Mouse (Mus musculus) retina, embryonic 14.5 days (tissue): ENCODE results near the gene Etl4.

Experiments
- DNase-seq: peaks from one replicate; pipeline ENCODE4 v3.0.0-alpha.2; 2015; ENCODE audit warnings: low spot score

The Etl4 gene

DNA sequence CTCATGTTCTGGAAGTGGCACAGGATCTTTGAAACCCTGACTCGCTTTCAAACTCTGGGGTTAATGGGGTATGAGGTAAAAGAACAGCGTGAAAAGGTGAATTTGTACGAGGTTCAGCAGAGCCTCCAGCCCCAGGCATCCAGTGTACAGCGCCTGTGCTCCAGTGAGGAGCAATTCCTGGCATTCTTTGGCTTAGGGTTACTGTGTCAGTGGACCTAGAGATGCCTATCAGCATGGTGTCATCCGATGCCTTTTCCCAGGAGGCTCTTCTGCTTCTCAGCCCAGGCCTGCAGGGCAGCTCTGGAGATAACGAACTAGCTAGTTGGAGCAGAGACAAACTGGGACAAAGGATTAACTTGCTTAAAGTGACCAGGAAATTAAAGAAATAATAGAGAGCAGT, 653.5 kb downstream of the Etl4 start:
- peak; percentile 25 for DNase-seq

DNA sequence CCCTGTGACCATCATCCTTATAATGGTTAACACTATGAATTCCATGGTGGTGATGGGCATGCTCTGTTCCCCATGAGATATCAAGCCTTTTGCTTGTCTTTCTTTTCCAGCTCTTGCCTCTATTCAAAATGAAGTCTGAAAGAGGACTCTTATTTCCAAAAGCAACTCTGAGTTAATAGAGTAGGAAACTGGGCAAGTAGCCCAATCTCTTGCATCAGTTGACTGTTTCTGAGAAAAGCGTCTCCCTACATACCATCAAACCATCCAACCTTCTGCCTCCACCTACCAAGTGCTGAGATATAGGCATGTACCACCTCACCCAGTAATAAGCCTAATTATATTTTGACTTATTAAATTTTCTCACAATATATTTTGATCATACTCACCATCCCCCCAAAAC, 658.9 kb downstream of the Etl4 start:
- no peak for DNase-seq

DNA sequence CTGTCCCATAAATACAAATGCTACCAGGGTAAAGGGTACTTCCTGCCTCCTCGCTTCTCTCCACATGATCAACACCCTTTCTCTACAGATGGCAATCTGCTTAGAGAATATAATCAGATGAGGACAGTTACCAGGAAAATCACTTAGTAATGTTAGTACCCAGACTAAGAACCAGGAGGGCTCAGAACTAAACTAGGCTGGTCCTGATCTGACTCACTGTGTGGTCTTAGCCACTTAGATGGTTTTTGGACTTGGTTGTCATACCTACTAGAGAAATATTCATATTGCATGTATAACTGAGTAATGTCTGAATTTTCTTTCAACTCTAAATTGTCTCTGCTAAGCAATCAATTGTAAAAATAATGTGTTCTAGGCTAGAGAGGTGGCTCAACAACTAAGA, 662.4 kb downstream of the Etl4 start:
- no peak for DNase-seq

DNA sequence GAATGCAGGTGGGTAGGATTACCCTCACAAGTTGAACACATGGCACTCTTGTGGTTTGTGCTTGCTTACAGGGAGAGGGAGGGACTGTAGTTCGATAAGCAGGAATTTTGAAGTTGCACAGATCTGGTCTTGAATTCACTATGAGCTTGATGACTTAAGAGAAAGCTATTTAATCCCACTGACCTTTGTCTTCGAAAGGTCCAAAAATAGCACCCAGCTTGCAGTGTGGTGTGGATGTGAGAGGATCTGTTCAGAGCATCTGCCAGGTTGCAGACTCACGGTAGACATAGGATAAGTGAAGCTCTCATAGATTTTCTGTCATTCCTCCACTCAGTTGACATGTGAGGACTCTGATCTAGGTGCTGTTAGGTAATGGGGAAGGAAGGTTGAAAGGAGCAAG, 670.8 kb downstream of the Etl4 start:
- DNase-seq = no peak

DNA sequence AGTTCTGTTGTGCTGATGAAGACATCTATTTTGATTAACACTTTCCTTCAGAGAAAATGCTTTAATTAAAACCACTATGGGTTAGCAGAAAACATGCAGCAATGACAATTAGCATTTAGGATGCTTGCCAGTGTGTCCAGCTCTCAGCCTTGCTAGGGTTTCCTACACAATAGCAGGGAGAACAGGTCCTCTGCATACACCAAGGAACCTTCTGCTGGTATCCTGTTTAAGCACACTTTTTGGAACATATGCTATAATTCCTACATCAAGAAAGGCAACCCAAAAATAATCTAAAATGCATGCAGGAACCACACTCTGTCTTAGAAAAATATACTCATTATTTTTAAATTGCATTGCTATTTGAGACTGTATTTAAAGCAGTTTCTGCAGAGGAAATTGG, 673.5 kb downstream of the Etl4 start:
- DNase-seq = no peak

DNA sequence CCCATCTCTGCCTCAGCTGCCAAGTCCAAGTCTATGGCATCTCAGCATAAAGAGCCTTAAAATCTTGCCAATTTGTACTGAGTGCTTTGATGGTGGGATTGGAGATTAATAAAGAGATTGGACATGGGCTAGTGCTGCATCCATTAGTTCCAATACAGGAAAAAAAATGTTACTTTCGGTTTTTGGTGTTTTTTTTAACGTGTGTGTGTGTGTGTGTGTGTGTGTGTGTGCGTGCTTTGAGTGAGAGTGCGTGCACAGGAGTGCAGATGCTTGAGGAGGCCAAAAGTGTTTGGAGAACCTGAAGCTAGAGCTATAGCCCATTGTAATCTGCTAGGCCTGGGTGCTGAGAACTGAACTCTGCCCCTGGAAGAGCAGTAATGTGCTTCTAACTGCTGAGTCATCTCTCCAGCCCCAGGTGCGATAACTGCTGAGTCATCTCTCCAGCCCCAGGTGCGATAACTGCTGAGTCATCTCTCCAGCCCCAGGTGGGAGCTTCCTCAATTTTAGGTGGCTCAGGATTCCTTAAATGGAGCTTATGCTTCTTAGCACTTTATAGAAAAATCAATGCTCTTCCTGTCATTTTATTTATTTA, 674.1 kb downstream of the Etl4 start:
- DNase-seq = no peak

DNA sequence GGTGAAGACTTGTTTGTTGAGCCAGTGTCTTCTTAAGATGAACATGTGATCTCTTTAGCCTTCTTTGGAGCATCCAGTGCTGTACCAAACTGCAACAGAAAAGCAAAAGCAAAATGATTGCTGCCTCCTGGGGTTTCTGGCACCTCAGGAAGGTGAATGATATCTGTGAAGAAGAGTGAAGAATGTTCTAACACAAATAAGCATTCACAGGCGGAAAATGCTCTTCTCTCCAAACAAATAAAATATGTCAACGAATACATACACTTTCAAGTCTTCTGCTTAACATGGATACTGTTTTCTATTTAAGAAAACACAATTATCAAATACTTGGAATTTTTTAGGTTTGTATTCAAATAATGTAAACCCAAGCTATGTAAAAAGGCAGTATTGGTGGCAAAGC, 678.3 kb downstream of the Etl4 start:
- DNase-seq = no peak

DNA sequence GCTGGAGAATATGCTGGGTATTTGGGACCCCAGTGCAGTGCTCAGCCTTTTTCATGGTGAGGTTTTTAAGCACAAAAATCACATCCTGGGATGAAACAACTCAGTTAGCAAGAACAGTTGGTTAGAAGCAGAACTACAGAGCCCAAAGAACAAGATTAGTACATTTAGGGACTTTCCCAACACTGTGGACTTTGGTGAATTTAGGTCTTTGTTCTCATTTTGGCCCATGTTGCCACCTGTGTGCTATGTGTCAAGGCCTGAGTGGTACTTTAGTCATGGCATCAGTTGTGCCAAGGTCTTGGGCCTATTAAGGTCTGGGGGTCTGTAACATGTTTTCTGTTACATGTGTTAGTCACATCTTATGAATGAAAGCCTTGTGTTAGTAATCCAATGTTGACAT, 679.1 kb downstream of the Etl4 start:
- no peak for DNase-seq

DNA sequence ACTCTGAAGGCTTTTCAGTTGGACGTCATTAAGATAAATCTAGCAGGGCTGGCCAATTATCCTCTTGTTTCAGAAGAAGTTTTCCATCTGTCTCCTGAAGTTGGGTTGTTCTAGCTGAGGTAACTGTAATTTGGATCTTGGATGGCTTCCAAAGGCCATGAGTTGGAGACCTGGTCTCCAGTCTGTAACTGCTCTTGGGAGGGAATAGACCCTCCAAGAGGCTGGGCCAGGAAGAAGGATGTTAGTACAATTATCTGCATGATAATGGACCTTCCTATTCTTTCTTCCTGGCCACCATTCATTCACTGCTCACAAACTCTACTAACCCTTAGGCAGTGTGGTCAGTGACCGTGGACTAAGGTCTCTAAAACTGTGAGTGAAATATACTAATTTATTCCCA, 684.5 kb downstream of the Etl4 start:
- no peak for DNase-seq

DNA sequence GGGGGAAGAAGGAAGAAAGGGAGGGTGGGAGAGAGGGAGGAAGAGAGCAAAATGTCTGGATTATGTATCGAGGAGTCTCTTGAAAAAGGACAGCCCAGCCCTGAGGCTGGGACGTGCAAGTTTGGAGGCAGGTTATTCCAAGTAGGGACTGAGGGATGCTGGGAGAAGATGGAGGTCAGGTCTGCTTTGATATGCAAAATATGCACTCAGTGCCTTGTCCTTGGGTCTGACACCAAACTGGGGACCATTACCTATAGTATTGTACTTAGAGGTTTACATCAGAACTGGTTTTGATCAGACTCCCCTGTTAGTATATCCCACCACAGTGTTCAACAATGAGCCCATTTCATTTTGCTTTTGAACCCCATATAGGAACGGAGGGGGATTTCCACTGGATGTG, 685.4 kb downstream of the Etl4 start:
- no peak for DNase-seq

DNA sequence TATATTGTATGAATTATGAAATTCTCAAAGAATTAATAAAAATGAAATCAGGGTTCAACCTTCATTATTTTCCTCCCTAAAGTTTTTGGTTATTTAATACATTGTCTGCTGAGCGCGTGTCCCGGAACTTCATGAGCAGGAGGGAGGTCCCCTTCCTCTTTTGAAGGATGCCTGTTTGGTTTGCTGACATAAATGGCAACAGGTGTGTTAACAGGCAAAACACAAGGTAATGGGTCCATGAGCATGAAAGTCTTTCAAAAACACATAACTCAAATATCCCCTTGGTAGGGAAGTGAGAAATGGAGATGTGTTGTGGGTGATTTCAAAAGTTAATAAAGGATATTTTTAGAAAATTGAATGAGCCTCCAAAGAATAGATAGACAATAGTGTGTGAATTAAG, 687.0 kb downstream of the Etl4 start:
- no peak for DNase-seq

DNA sequence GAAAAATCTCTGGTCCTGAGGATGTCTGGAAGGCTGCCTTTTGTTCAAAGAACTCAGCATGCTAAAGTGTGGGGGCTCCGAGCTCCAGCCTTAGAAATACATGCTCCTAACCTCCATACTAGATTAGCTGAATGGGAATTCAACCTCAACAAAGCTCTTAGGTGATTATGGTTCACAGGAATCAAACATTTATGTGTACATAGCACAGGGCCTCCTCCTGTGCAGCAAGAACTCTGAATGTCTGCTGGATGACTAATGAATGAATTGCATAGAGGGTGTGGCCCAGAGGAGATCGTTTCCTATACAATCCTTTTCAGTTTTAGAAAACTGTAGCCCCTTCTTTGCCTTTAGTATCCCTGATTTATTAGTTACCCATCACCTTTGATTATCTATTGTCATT, 687.6 kb downstream of the Etl4 start:
- DNase-seq = peak; percentile 7

DNA sequence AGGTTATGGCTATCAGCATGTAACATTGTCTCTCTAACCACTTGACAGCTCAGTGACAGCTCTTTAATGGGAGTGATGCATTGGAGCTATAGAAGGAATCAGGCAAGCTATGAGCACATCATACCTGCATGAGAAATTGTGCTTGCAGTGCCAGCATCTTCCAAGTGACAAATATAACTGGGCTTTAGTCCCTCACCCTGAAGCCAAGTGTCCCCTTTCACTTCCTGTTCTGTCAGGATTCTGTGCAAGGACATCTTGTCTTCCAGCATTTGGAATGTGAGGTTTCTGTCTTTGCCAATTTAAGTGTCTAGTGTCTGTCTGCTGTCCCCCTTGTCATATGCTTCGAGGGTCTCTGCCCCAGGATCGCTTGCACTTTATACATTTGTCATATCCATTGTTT, 693.1 kb downstream of the Etl4 start:
- DNase-seq = no peak

DNA sequence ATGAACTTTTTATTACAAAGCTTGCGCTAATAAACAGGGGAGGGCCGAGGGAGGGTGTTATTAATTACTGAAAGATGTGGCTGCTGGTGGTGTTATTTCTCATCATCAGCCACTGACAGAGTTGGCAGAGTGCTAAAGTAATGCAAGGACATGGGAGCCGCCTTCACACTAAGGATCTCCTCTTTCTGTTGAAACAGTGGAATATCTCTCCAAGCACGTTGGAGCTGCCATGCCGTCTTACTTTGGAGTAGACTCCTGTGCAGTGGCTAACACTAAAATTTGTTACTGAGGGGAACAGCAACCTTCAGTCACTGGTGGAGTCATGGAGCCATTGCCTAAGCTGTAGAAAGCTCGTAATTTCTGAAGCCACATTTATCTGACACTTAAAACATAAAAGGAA, 694.0 kb downstream of the Etl4 start:
- DNase-seq = no peak

DNA sequence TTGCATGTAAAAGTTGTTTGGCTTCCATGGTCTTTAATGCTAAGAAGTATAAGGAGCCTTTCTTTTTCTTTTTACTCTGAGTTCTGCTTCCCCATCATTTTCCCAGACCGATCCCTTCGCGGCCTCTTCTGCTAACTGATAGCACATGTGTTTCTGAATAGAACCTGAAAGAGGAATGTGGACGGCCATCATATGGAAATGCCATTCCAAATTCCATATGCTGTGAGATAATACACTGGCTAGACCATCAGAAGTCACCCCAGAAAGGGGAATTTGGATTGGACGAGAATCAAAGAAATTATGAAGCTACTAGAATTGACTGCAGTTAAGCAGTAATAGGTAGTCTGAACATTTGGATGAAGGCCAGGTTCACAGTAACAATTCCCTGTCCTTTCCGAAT, 694.4 kb downstream of the Etl4 start:
- DNase-seq = no peak

DNA sequence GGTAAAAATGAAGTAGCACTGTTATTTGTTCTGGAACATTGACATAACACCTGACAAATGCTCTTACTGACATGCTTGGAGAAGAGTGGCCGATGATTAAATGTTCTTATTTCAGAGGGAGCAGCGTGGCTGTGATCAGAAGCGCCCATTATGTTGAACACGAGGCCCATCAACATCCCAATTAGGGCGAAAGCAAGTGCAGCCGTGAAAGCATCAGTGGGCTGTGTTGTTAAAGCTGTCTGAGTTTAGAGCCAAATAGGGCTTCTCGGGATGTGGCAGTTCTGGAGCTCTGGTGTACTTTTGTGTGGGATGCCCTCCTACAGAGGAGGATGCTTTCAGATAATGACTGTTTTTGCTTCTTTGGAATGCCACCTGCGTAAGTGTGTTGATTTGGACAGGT, 699.6 kb downstream of the Etl4 start:
- peak; percentile 14 for DNase-seq

DNA sequence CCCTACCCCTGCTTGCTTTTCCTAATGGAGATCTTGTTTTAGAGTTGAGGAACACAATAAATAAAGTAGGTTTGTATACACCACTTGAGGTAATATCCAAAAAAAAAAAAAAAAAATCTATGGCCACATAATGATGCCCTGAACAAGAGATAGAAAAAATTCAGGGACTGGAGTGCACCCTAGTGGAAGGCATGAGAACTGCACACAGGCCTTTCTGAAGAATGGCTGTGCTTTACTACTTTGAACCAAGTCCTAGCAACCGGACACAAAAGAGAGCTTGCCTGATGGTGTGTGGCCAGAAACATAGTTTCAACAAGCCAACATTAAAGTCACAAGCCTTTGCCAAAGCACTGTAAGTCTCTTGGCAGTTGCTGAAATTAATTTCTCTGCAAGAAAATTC, 706.4 kb downstream of the Etl4 start:
- peak; percentile 62 for DNase-seq

DNA sequence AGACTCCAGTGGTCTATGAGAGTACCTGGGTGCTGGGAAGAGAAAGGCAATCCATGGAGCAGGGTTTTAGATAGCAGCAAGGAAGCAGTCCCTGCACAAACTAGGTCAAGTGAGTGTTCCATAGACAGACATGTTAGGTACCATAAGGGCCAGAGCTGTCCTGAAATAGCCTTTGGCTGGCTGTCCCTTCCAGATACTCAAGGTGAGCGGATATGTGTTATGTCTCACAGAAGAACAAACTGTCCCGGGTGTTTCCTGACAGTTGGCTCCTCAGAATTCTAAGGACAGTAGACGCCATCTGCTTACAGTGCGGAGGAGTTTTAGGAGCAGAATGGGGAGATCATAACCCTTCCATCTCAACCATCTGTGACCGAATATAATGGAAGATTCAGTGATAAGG, 708.8 kb downstream of the Etl4 start:
- DNase-seq = no peak

DNA sequence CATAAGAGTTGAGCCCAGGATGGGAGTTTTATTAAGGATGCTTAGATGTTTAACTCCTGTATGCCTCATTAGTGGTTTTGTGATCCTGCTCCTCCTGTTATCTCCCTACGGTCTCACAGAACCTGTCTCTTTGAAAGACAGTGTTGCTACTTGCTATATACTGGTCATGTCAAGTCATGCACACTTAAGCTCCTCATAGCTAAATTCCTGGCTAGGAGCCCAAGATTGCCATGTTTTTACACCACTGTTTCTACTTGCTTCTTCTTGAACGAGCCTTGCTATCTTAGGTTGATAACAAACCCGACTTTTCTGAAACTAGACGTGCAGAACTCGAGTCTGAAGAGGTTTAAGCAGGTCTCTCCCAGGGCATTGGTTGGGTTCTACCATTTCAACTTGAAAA, 710.3 kb downstream of the Etl4 start:
- no peak for DNase-seq

DNA sequence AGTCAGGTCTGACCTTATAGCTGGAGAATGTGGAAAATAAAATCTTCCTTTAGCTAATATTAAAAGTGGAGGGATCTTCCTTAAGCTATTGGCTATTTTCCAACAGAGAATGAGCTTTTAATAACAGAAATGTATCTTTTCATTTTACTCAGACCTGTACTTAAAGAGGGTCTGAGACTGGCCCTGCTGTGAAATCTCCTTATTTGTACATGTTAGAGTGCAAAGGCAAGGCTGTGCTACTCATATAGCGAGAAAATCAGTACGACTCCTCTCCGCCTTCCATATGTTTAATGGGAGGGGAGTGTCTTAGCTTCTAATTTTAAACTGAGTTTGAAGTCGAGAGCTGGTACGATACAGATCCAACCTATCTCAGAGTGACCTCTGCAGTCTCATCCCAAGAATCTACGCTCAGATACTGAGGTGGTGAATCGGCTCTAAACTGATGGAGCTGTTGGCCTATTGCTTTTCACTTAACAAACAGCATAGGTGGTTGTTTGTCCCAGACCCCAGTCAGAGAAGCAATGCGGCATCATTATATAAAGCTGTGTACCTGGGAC, 719.7 kb downstream of the Etl4 start:
- no peak for DNase-seq

DNA sequence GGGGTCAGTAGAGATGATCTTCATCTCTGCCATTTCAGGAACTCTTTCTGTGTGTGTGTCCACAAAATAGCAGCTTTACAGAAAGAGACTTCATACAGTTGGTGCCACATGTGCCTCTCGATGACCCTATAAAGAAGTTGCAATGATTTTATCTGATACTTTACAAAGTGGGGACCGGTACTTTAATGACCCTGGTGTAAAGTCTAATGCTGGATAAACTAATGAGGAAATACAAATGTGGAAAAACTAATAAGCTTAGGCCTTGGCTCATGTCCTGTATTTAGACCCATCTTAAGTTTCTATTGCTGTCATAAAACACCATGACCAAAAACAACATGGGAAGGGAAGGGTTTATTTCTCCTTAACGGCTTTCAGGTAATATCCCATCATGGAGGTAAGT, 729.0 kb downstream of the Etl4 start:
- no peak for DNase-seq

DNA sequence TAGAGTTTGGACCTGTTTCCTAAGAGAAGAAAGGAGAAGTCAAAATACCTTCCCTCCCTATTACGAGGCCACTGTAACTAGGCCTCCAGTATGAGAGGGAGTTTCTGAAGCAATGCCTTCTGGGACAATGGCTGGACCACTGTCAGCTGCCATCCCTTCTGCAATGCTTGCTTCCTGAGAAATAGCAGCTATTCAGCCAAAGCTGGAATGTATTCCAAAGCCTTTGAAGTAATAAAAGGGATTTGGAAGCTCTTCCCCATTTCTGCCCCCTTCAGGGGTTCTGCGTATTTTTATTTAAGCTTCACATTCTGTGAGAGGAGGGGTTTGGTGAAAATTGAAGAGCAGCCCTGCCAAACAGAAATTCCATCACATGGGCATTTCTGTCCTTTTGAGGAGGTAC, 730.1 kb downstream of the Etl4 start:
- DNase-seq = no peak

DNA sequence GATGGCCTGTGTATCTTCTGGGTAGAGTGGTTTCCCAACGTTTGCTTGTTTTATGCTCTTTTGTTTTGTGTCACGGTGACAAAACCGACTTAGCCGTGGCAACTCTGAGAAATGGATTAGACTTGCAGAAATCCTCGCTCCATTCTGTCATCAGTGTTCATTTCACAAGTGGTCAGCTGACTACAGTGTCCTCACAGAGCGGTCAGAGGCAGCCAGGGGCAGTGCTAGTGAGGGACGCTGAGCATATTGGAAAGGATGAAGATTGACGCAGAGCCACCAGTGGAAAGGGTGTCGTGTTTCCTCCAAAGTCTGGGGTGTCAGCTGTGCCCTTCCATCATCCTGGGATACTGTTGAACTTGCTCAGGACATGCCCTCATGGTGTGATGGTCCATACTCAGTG, 733.2 kb downstream of the Etl4 start:
- no peak for DNase-seq

DNA sequence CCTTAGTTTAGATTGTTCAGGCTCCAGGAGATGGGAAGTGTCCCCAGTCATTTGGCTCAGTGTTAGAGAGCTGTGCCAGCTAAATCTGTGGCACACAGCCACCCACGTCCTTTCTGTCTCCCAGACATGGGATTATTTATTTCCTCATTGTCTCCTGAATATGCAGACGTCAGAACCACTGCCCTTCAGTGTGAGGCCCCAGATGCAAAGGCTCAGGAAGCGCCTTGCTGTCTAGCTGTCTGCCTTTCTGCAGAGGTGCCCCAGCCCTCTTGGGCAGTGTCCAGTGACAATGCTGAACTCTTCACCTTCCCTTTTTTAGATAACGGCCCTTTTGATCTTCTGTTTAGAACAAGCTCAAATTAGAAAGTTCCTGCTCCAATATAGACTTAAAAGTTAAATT, 740.2 kb downstream of the Etl4 start:
- no peak for DNase-seq

DNA sequence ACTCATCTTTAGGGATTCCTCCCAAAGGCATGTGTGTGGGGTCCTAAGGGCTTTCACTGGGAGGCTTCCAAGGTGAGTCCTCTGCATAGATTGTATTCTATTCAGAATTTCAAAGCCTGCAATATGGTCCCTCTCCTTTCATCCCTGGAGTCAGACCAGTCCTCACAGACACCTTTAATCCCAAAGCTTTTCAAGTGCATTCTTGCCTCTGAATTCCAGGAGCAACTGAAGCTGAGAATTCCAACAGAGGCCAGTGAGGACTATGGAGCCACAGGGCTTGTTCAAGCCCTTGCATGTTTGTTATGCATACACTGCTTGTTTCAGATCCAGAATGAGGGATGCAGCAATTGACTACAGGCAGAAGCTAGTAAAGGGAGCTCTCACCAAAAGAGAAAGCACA, 743.5 kb downstream of the Etl4 start:
- DNase-seq = no peak
